Mouse (Mus musculus) embryonic fibroblast, embryonic 13.5 days (primary cell): ENCODE measurements at regions not wholly inside any gene's neighbourhood (a gene's known extent, or its start where the extent isn't known, plus 50 kb on each side); places are given as distances from the start of the nearest gene placed in this dataset.

ENCODE experiments used
- CTCF ChIP-seq: IDR thresholded peaks from 2 replicates; pipeline ENCODE4 v1.5.1; 2011; ENCODE audit warnings: mild to moderate bottlenecking, control low read depth, low read length, moderate library complexity, borderline replicate concordance; ENCODE audit not compliant: insufficient read depth
- POLR2A ChIP-seq: IDR thresholded peaks from 2 replicates; pipeline ENCODE4 v1.6.1; 2011; ENCODE audit warnings: low read depth, mild to moderate bottlenecking, control low read depth, low read length, moderate library complexity

GRCm38 (mm10) chr5:75461368-75461767, 113.3 kb upstream of the Kit start:
- TF ChIP-seq CTCF (no peak), POLR2A (no peak)
